Mouse (Mus musculus): ENCODE results near the gene Copg2.

Gene Copg2

DNA sequence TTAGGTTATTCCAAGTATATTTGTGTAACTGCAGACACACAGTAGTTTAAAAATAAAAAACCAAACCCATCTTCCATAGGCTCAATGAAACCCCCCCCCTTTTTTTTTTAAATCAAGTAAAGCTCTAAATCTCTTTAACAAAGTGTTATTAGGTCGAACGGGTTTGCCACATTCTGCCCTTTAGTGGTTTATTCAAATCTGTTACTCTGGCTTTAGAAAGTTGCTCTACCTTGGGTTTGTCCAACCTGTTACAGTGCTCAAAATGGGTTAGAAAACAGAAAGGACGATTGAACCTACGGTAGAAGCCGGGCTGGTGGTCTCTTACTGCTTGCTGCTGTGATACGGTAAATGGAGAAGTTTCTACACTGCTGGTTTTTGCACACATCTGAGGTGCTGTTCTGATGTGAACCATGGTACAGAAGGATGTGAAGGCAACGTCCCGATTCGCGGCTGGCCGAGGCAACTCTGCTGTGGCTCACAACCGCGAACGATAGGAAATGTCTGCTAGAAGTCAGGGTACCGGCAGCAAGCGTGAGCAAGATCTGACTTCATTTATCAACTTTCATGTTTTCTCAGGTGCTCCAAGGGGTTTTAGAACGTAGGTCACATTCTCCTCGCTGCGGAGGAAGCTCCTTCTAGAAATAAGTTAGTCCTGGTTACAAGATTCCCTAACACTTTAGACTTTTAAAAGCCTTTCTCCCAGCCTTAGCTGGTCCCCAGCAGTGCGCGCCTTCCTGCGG, 161.4 kb downstream of the Copg2 start:
- DNase-seq (ENCODE audit: low spot score), result no peak

DNA sequence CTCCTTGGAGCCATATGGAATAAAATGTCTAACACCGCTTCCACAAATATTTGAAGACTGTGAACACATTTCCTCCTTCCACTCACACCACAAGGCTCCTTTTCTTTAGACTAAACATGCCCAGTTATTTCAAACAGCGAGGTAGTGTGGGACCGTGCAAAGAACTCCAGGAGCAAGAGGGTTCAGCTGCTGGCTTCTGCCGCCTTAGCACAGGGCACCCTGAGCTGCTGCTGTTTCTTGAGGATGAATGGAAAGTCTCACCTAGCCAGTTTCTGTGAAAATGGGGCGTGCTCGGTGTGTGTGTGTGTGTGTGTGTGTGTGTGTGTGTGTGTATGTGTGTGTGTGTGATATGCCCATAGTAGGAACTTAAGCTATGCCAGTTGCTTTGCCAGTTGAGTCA, 162.1 kb downstream of the Copg2 start:
- no peak for DNase-seq (ENCODE audit: low spot score)

DNA sequence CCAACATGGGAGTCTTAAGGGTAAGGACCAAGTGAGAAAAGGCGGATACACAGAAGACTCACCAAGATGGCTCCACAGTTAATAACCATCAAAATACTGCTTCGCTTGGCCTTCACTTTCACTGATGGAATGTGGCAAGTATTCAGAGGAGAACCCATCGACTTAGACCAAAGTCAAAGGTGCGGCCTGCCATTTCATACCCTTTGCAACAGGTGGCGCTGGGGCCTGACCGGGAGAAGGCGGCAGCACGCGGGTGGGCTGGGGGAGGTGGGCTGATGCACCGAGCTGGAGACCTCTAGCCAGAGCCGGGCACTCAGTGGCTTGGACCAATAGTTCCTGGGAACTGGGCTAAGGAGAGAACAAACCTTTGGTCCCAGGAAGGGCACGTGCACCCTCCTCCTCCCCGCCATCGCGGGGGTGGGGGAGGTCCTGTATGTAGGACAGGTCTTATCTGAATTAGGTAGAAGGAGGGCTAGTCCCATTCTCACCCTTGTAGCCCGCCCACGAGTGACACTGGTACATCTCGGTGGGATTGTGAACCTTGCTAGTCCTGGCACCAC, 163.9 kb downstream of the Copg2 start:
- DNase-seq (ENCODE audit: low spot score), result no peak

DNA sequence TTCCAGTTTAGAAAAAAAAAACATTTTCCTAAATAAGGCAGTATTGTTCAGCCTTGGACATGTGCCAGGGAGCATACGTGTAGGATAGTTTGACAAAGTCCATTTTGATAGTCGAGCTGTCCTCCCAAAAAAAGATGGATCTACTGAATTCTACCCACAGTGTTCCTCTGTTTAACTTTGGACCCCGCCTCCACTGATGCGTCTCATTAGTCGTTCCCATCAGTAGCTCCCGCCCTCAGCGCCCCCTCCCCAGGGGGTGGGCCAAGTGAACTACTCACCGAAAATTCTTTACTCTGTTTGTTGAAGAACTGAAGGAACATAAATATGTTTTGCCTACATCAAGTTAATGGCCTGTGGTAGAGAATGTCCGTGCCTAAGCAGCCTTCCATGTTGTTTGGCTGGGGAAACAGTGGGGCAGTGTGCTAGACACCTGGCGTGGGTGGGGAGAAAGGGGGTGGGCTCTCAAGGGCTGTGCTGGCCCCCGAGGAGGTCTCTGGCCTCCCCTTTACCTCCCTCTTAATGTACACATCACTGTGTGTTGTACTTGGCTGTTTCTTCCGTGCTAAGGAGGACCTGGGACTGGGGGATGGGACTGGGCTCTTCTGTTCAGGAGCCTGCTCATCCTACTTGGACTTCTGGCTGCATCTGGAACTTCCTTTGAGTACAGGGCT, 166.2 kb downstream of the Copg2 start:
- no peak for DNase-seq (ENCODE audit: low spot score)

DNA sequence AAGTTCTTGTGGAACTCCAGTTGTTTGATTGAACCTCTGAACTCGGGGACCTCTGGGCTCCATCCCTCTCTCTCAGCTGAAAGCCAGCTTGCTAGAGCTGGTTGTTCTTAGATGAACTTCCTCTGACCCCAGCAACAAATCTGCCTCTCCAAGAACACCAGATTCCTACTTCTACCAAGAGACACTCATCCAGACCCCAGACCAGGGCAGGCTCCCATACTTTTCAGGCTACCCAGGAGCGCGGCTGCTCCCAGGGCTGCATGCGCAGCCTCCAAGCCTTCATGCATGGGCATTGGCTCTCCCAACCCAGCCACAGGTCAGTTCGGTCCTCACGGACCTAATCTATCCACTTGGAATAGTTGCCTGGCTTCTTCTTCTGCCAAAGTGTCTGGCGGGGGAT, 173.3 kb downstream of the Copg2 start, which contains the start of gene Mest:
Gene Mest, plus strand, starts transcription at position 217 of the 400 bp plus-strand sequence.
- no peak for DNase-seq (ENCODE audit: low spot score)

DNA sequence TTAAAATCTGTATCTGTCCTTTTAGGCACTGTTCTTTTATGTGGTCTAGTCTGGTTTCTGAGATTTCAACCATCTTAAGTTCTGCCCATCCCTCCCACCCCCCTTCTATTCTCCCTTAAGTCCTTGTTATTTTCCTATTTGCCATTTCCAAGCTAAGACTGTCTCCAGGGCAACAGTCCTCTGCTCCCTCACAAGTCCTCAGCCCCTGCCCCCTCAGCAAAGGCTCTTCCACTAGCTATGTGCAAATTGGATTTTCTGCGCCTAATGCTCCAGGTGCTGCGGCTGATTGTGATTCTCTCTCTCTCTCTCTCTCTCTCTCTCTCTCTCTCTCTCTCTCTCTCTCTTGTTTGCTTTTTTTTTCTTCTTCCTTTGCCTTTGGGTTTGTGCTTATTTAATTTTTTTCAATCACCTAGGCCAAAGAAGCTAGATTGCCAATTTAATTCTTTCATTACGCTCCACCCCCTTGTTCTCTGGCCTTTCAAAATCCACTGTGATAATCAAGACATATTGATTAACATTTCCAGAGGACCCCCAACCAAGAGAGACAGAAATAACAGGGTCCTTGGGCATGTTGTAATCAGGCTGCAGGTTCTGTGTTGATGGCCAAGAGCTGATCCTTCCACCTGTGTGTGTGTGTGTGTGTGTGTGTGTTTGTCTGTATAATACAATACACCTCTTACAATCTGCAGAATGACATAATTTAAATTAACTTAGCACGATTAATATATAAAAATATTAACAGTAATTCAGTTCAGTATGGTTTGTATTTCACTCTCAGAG, 174.0 kb downstream of the Copg2 start:
- no peak for DNase-seq (ENCODE audit: low spot score)

DNA sequence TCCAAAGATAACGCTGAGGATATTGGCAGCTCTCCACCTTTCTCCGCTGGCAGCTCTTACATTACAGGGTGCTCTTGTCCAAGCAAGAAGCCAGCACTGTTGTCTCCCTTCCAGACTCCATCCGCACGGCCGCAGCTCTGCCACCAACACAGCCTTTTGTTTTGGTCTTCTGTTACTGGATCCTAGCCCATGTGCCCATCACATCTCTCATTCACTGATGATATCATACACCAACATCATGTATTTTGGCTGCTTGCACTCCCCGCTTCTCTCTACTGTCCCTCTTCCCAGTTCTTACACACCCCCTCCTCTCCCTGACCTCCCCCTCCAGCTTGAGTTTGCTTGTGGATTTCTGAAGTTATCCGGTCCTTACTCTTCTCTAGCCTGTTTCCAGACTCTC, 179.8 kb downstream of the Copg2 start:
- DNase-seq (ENCODE audit: low spot score), result no peak

DNA sequence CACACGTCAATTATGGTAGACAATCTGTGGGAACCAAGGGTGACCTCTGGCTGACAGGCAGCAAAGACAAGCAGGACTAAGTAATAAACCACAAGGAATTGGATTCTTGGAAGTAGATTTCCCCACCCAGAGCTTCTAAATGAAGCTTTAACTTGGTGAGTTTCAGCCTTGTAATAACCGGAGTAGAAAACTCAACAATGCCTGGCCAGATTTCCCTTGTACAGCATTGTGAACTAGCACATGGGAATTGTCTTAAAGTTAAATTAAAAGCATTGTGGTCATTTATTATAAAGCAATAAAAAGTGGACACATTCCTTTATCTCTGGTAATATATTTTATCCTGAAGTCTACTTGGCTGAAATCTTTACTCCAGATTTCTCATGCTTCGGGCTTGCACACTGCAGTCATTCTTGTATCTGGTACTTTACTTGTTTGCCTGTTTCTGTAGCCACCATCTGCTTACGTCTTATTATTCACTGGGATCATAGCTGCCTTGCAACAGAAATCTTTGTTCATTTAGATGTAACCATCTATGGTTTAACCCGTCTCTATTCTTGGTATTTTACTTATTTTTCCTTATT, 181.6 kb downstream of the Copg2 start:
- DNase-seq (ENCODE audit: low spot score), result no peak

DNA sequence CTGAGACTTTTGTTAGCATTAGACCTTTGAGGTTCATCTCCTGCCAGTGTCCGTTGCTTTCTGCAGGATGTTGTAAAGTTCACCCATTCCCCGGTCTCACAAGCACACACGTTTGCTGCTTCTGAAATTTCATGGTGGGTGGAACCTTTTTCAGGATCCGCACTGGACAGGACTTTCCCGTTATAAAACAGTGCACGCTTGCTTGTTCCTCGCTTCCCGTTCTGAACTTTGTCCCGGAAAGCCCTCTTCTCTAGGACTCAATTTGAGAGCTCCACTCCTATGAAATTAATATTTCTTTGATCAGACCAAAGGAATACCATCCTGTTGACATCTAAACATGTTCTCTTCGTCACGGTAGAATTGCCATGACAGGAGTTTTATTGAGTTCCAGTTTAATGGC, 182.7 kb downstream of the Copg2 start:
- DNase-seq (ENCODE audit: low spot score), result no peak

DNA sequence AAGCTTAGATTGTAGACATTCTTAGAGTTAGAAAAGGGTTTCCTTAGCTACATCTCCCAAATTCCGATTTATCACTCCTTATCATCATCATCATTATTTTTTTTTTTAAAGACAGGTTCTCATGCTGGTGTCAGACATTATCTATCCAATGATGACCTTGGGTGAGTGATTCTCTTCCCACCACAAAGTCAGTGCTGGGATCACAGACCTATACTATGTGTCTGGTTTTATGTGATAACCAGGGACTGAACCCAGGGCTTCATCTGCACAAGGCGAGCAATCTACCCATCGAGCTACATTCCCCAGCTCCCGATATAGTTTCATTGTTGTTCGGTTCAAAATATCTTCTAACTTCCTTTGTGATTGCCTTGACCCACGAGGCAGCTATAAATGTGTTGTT, 183.1 kb downstream of the Copg2 start:
- no peak for DNase-seq (ENCODE audit: low spot score)

DNA sequence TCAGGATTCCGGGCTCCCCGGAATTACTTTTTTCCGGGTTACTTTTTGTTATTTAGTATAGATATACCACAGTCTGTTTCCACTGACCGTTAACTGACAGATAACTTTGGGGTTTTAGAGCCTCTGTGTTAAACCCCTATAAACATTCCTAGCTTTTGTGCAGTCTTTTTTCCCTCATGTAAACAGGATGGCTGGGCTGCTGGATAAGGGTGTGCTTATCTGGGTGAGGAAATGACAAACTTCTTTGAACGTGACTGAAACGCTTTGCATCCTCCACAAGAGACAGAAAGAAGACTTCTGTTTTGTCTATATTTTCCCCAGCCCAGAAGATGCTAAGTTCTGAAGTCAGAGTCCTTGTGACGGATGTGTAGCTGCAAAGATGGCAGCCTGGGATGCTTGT, 184.1 kb downstream of the Copg2 start:
- DNase-seq (ENCODE audit: low spot score), result no peak

DNA sequence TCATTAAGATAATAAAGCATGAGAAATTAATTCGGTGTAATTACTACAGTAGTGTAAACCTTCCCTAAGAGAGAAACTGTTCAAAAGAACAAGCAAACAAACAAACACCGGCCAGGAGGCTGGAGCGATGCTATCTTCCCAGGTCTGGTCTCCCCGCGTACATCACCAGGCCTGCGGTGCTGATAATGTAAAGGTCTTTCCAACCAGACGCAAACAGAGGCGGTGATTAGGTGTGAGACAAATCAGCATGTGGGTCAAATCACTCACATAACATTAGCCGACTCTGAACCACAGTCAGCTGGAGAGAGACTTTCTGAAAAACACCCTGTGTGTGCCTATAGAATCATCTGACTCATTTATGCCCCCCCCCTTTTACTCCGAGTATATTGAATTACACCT, 185.2 kb downstream of the Copg2 start:
- no peak for DNase-seq (ENCODE audit: low spot score)

DNA sequence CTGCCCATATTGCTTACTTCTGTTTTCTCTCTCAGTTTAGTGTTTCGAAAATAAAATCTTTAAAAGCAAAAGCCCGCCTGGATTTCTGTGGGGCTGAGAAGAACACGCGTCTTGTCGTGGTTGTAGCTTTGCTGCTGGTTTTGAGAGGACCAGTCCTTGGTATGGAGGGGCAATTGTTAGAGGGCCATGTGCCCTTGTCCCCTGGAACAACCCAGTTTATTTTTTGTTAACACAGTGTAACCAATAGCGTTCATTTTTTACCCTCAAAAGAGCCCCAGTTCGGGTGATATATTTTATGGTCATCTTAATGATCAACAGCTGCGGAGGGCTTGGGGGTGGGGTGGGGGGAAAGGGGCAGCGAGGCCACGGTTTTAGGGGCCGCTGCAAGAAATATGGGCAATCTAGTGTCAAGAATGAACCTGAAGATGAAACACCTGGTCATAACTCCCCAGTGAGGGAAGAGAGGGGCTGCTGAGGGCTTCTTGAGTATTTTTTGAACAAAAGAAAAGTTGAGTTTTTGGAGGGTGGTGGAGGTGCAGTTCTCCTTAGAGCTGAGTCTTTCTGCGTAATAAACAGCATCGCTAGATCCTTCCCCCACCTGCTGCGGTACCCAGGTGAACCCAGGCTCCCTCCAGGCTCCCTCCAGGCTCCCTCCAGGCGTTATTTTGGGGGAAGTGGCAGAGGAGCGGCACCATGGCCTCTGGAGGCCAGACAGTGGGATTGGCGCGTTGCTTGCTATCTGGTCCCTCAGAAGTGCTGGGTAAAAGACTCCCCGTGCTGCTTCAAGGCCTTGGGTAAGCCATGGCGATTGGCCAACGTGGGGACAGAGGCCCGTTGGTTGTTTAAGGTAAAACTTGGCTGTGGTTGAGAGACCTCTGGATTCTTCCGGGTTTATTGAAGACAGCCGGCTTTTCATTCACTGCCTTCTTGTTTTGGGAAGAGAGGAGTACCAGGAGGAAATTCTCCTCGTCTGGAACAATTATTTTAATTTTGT, 185.9 kb downstream of the Copg2 start:
- no peak for DNase-seq (ENCODE audit: low spot score)

DNA sequence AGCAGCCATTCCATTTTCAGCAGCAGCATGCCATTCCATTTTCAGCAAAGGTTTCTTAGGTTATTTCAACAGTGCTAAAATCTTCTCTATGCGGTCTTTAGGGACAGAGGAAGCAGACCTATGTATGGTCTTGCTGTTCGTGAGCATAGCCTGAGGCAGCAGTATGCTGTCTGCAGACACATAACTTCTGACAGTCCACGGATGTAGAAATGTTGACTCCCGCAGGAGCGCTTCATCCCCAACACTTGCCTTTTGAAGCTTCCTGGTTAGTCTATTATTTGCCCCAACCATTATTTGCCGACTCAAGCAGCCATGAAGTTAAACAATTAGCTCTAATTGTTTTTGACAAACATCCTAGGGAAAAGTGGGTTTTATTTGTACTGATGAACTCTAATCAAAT, 187.5 kb downstream of the Copg2 start:
- no peak for DNase-seq (ENCODE audit: low spot score)

DNA sequence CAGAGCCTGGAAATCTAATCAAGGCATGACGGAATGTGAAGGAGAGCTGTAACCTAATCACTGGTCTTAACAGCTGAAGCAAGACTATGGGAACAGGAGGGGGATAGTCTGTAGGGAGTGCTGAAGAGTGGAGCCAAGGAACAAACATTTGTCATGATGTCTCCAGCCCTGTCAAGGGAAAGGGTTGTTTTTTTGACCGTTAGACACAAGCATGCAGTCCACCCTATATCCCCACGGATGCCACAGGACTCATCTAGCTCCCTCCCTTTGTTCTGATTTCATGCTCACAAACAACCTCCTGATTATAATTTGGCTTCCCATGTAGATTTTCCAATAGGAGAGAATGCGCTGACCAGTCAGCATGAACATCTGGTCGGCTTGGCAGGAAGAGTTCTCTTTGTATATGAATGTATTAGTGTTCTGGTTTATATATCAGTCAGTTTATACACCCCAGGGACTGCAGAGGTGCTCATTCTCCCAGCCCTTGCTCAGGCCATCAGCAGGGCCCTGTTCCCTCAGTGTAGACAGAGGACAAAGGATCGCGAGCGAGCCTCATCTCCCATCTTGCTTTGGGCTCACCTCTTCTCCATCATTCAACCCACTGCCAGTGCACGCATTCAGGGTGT, 192.5 kb downstream of the Copg2 start:
- no peak for DNase-seq (ENCODE audit: low spot score)

DNA sequence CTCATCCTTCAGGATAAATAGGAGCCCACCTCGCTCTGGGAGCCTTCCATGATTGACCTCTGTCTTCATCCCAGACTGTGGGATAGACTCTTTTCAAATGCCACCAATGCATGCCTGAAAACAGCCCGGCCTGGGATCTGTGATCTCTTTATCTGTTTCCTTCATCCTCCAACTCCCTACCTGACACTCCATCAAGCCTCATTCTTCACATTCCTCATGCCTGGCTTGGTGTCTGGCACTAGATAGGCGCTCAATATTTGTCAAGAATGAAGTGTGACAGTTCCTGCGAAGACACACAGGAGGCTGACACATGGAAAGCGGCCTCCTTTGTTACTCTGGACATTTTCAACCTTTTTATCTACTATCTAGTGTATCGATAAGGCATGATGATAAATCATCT, 193.1 kb downstream of the Copg2 start:
- DNase-seq (ENCODE audit: low spot score), result no peak

DNA sequence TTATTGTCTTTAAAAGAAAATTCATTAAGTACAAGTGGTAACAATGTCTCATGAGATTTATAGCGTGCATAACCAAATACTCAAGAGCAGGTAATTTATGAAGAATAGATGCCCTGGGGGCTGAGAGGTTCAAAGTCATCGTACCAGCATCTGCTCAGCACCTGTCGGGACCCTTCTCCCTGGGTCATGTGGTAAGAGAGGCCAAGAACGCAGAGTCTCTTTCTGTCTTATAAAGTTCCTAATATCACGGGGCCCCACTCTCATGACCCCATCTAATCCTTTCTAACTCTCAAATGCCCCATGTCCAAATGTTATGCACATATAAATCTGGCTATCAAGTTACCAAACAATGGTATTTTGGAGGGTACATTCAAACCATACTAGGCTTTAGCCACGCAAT, 193.7 kb downstream of the Copg2 start:
- no peak for DNase-seq (ENCODE audit: low spot score)

DNA sequence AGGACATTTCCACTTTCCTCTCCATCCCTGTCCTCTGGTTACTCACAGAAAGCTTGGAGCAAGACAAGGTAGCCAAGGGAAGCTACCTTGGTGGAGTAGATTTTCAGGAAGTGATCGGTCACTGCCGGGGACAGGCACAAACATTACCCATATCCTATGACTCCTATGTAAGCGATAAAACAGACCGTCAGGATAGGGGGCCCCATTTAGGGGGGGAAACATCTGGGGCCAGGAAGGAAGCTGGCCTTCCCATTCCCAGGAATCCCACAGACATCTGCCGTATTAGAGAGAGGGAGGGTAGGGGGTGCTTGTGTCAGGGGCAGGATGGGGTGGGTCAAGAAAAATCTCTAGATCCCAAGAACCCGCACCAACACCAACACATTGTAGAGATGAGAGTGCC, 196.4 kb downstream of the Copg2 start:
- no peak for DNase-seq (ENCODE audit: low spot score)

DNA sequence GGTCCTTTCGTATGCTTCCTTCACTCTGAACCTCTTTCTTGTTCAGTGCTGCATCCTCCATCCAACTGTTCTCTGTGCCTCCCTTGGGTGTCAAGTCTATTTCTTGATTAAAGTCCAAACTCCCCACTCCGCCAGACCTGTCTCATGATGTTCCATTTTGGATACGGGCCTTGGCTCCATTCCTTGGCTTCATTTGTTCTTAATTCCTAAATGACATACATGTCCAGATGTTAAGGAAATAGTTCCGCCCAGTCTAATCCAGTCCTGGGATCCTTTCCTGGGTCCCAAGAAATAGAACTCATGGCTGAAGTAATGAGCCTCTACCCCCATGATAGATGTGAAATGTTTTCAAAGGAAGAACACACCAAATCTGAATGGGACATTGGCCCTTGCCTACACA, 198.6 kb downstream of the Copg2 start:
- DNase-seq (ENCODE audit: low spot score), result no peak

Data from urinary bladder, postnatal 25 days (tissue).